8 mouse cellular contexts compared by ENCODE assay signal in genomic region chr10:128779011-128779795, GRCm38 (mm10). TPM values are rescaled to one million over a fixed set of nuclear protein-coding genes. Genes with fewer than 3 reads are reported as not detected.
A peak's percentile ranks its signal among the peaks of the same experiment; 100 is the strongest.
DNase-seq lines count a peak whose midpoint lies in the region; ATAC-seq lines count a peak whose summit lies in the region.

No protein-coding gene starts in this region.

- H3K4me1 ChIP-seq in liver, embryonic 13.5 days (replicated peaks): peaks cover 9% of the 10 kb centered on the region
- no peaks in the 10 kb centered on the region for H3K4me1 ChIP-seq in midbrain, embryonic 15.5 days

- no peaks in the 10 kb centered on the region for H3K27me3 ChIP-seq in liver, embryonic 13.5 days
- no peaks in the 10 kb centered on the region for H3K27me3 ChIP-seq in midbrain, embryonic 15.5 days (replicated peaks)

- no peak overlapping the region; the same call in 1 of the 2 replicates for H3K4me2 ChIP-seq in liver, embryonic 13.5 days
- H3K4me2 ChIP-seq in midbrain, embryonic 15.5 days: no peak overlapping the region

- peak; percentile 60 for ATAC-seq in liver, embryonic 13.5 days (ENCODE audit: low read depth)
- no peak for ATAC-seq in midbrain, embryonic 15.5 days (replicated peaks)

- peaks cover 10% of the 10 kb centered on the region; the same call in 1 of the 2 replicates for H3K9me3 ChIP-seq in liver, embryonic 13.5 days (replicated peaks)
- no peaks in the 10 kb centered on the region for H3K9me3 ChIP-seq in midbrain, embryonic 15.5 days

- peak overlapping the region; percentile 64 for H3K27ac ChIP-seq in liver, embryonic 13.5 days
- no peak overlapping the region for H3K27ac ChIP-seq in midbrain, embryonic 15.5 days

- no peak overlapping the region for H3K9ac ChIP-seq in liver, embryonic 13.5 days
- H3K9ac ChIP-seq in midbrain, embryonic 15.5 days: no peak overlapping the region

- no peak overlapping the region for H3K4me3 ChIP-seq in liver, embryonic 13.5 days (replicated peaks)
- no peak overlapping the region for H3K4me3 ChIP-seq in midbrain, embryonic 15.5 days

- 21% methylated on average over 8 of the region's 8 CpGs for WGBS in liver, embryonic 13.5 days (ENCODE audit: insufficient replicate concordance)
- 38% methylated on average over 8 of the region's 8 CpGs for WGBS in midbrain, embryonic 15.5 days

- peak; percentile 93 for DNase-seq in 416B (ENCODE audit: low read depth)
- peak; percentile 87 for DNase-seq in adrenal gland, postnatal 14 days
- peak; percentile 66 for DNase-seq in gastrocnemius, postnatal 10 days
- DNase-seq in hindlimb bud, embryonic 11.5 days (ENCODE audit: extremely low spot score, low read depth, low spot score): peak; percentile 70
- no peak for DNase-seq in liver, embryonic 13.5 days
- DNase-seq in ovary, postnatal 10 days (ENCODE audit: low spot score): peak; percentile 21
- DNase-seq in layer of hippocampus, postnatal 25 days (ENCODE audit: extremely low spot score in 1 of 2, low spot score in 1 of 2): no peak

- no peaks in the 10 kb centered on the region for H3K36me3 ChIP-seq in liver, embryonic 13.5 days
- no peaks in the 10 kb centered on the region for H3K36me3 ChIP-seq in midbrain, embryonic 15.5 days (replicated peaks)

RNA-seq across cellular contexts. Expression of gene Mmp19, which starts 11.5 kb away (rescaled TPM):
- 24.6 and 30.9 TPM in 2 replicates for total RNA-seq in adrenal gland, postnatal 14 days (2021)
- total RNA-seq in gastrocnemius, postnatal 10 days (2021): 1 to 10 TPM; 2.8 to 3.8 TPM
- polyA plus RNA-seq in liver, embryonic 13.5 days (2015; fragmentation: Nextera tagmentation; extraction: Ambion mirVana): 6.9 and 8.3 TPM in 2 replicates
- under 1 TPM; 0.54 to 0.81 TPM for total RNA-seq in layer of hippocampus, postnatal 25 days (2021)
- 0.58 and 0.79 TPM in 2 replicates for polyA plus RNA-seq in midbrain, embryonic 15.5 days (2015; fragmentation: Nextera tagmentation; extraction: Ambion mirVana)

RNA-seq across cellular contexts. Expression of gene Dnajc14, which starts 24.7 kb away (rescaled TPM):
- 60.0 and 60.9 TPM in 2 replicates for total RNA-seq in adrenal gland, postnatal 14 days (2021)
- 10 to 100 TPM; 28.9 to 34.6 TPM for total RNA-seq in gastrocnemius, postnatal 10 days (2021)
- polyA plus RNA-seq in liver, embryonic 13.5 days (2015; fragmentation: Nextera tagmentation; extraction: Ambion mirVana): 20.4 and 23.6 TPM in 2 replicates
- total RNA-seq in layer of hippocampus, postnatal 25 days (2021): 10 to 100 TPM; 66.4 to 68.4 TPM
- polyA plus RNA-seq in midbrain, embryonic 15.5 days (2015; fragmentation: Nextera tagmentation; extraction: Ambion mirVana): 59.4 and 60.8 TPM in 2 replicates

RNA-seq across cellular contexts. Expression of gene Tmem198b, which starts 25.0 kb away (rescaled TPM):
- 10.3 and 11.8 TPM in 2 replicates for total RNA-seq in adrenal gland, postnatal 14 days (2021)
- 10 to 100 TPM in 1 of 2 experiments, 1 to 10 TPM in 1; 7.4 to 10.8 TPM for total RNA-seq in gastrocnemius, postnatal 10 days (2021)
- polyA plus RNA-seq in liver, embryonic 13.5 days (2015; fragmentation: Nextera tagmentation; extraction: Ambion mirVana): 2.4 and 3.2 TPM in 2 replicates
- total RNA-seq in layer of hippocampus, postnatal 25 days (2021): 10 to 100 TPM; 11.3 to 12.1 TPM
- polyA plus RNA-seq in midbrain, embryonic 15.5 days (2015; fragmentation: Nextera tagmentation; extraction: Ambion mirVana): 16.0 and 17.6 TPM in 2 replicates

RNA-seq across cellular contexts. Expression of gene Pym1, which starts 31.5 kb away (rescaled TPM):
- total RNA-seq in adrenal gland, postnatal 14 days (2021): 22.3 and 29.1 TPM in 2 replicates
- total RNA-seq in gastrocnemius, postnatal 10 days (2021): 10 to 100 TPM; 13.7 to 14.9 TPM
- polyA plus RNA-seq in liver, embryonic 13.5 days (2015; fragmentation: Nextera tagmentation; extraction: Ambion mirVana): 20.4 and 20.8 TPM in 2 replicates
- total RNA-seq in layer of hippocampus, postnatal 25 days (2021): 10 to 100 TPM; 25.1 to 26.3 TPM
- polyA plus RNA-seq in midbrain, embryonic 15.5 days (2015; fragmentation: Nextera tagmentation; extraction: Ambion mirVana): 45.8 and 47.6 TPM in 2 replicates

RNA-seq across cellular contexts. Expression of gene Dgka, which starts 34.5 kb away (rescaled TPM):
- 14.3 and 36.2 TPM in 2 replicates for total RNA-seq in adrenal gland, postnatal 14 days (2021)
- total RNA-seq in gastrocnemius, postnatal 10 days (2021): 1 to 10 TPM; 7.1 to 8.8 TPM
- polyA plus RNA-seq in liver, embryonic 13.5 days (2015; fragmentation: Nextera tagmentation; extraction: Ambion mirVana): 1.8 and 2.6 TPM in 2 replicates
- 1 to 10 TPM; 9.3 to 9.8 TPM for total RNA-seq in layer of hippocampus, postnatal 25 days (2021)
- polyA plus RNA-seq in midbrain, embryonic 15.5 days (2015; fragmentation: Nextera tagmentation; extraction: Ambion mirVana): 7.6 and 7.8 TPM in 2 replicates

Comparison
In these comparisons a context has a peak if more than half of its experiments do, and no peak if none do; other contexts are left out.
1. DNase-seq: peak in 416B (single experiment), adrenal gland, postnatal 14 days (single experiment), gastrocnemius, postnatal 10 days (single experiment), hindlimb bud, embryonic 11.5 days (single experiment) and ovary, postnatal 10 days (single experiment); none in liver, embryonic 13.5 days (single experiment) and layer of hippocampus, postnatal 25 days (0 of 2).